In genomic region chr3:123446708-123447537, GRCm38 (mm10) we compare ENCODE assay signal across 8 mouse cellular contexts. TPM values are rescaled to one million over a fixed set of nuclear protein-coding genes. Genes with fewer than 3 reads are reported as not detected.
DNase-seq lines count a peak whose midpoint lies in the region; ATAC-seq and TF ChIP-seq lines count a peak whose summit lies in the region.

Prss12 (plus strand) TSS chr3:123446913.

- peaks cover 64% of the 10 kb centered on the region for H3K27me3 ChIP-seq in erythroblast, embryonic 14.5 days (ENCODE audit: control insufficient read depth)
- peaks cover 7% of the 10 kb centered on the region; the same call in 1 of the 2 replicates for H3K27me3 ChIP-seq in intestine, embryonic 16.5 days (replicated peaks; ENCODE audit: control insufficient read depth, insufficient read depth, low read length)
- H3K27me3 ChIP-seq in midbrain, embryonic 10.5 days (ENCODE audit: low read depth, poor library complexity, severe bottlenecking): peaks cover 64% of the 10 kb centered on the region

- peak; percentile 5 to 20 for DNase-seq in gastrocnemius, postnatal 36 days
- peak; percentile 57 to 76 for DNase-seq in left cerebral cortex, postnatal 36 days (ENCODE audit: low spot score in 2 of 2)
- peak; percentile 60 for DNase-seq in midbrain, embryonic 10.5 days (ENCODE audit: low spot score)
- DNase-seq in right cerebral cortex, postnatal 4 days: peak; percentile 60

- H3K4me2 ChIP-seq in intestine, embryonic 16.5 days (ENCODE audit: low read depth, low read length): peak within 1 kb of the TSS; percentile 100

- TF ChIP-seq CTCF in cortical plate, adult 2 months (IDR thresholded peaks at IDR 0.05; ENCODE audit: extremely low read depth, insufficient read depth, low read length): no peak

- no peaks in the 10 kb centered on the region for H3K36me3 ChIP-seq in erythroblast, embryonic 14.5 days (ENCODE audit: control insufficient read depth)
- H3K36me3 ChIP-seq in intestine, embryonic 16.5 days (ENCODE audit: control insufficient read depth, insufficient read depth, low read length): no peaks in the 10 kb centered on the region
- no peaks in the 10 kb centered on the region for H3K36me3 ChIP-seq in midbrain, embryonic 10.5 days

- no peaks in the 10 kb centered on the region; the same call in 1 of the 2 replicates for H3K4me1 ChIP-seq in erythroblast, embryonic 14.5 days (ENCODE audit: control insufficient read depth)
- H3K4me1 ChIP-seq in cortical plate, adult 2 months (ENCODE audit: control insufficient read depth, insufficient read depth, low read length): no peaks in the 10 kb centered on the region
- H3K4me1 ChIP-seq in intestine, embryonic 16.5 days (ENCODE audit: control insufficient read depth, insufficient read depth, low read length): 0 out of 2 replicates have a peak, but pooled peaks cover 2% of the 10 kb centered on the region
- H3K4me1 ChIP-seq in midbrain, embryonic 10.5 days: peaks cover 22% of the 10 kb centered on the region

- H3K27ac ChIP-seq in cortical plate, adult 2 months (ENCODE audit: insufficient read depth, low read length): no peak within 1 kb of the TSS
- H3K27ac ChIP-seq in intestine, embryonic 16.5 days (ENCODE audit: low read length): no peak within 1 kb of the TSS
- H3K27ac ChIP-seq in midbrain, embryonic 10.5 days (replicated peaks): peak within 1 kb of the TSS; percentile 79

- H3K9ac ChIP-seq in intestine, embryonic 16.5 days (ENCODE audit: low read depth, low read length): peak within 1 kb of the TSS; percentile 78

- peak within 1 kb of the TSS; percentile 29 for H3K4me3 ChIP-seq in erythroblast, embryonic 14.5 days (replicated peaks)
- H3K4me3 ChIP-seq in cortical plate, adult 2 months (ENCODE audit: insufficient read depth, low read length): peak within 1 kb of the TSS; percentile 47
- peak within 1 kb of the TSS; percentile 78 for H3K4me3 ChIP-seq in intestine, embryonic 16.5 days (ENCODE audit: low read length)
- peak within 1 kb of the TSS; percentile 86 for H3K4me3 ChIP-seq in midbrain, embryonic 10.5 days

- ATAC-seq in erythroblast, adult 5-6 weeks (replicated peaks; ENCODE audit: low FRiP score, poor library complexity, severe bottlenecking): no peak
- ATAC-seq in intestine, embryonic 16.5 days: peak; percentile 78

- intact Hi-C loops in gastrocnemius, postnatal 36 days (cut with DNase I): no loop called here
- intact Hi-C loops in left cerebral cortex, postnatal 36 days (cut with DNase I): loop anchor here (5.0 kb wide), 1 partner anchor 60 kb away; no protein-coding TSS in a partner anchor

- no peak for TF ChIP-seq POLR2A in cortical plate, adult 2 months (IDR thresholded peaks at IDR 0.05; ENCODE audit: extremely low read depth, insufficient read depth, low read length)

- under 1% methylated on average over 75 of the region's 84 CpGs for WGBS in intestine, embryonic 16.5 days
- WGBS in midbrain, embryonic 10.5 days: under 1% methylated on average over 82 of the region's 84 CpGs

- H3K9me3 ChIP-seq in erythroblast, embryonic 14.5 days (ENCODE audit: control insufficient read depth, low read length): peaks cover 4% of the 10 kb centered on the region; the same call in 1 of the 2 replicates
- H3K9me3 ChIP-seq in intestine, embryonic 16.5 days (ENCODE audit: control insufficient read depth, low read length): no peaks in the 10 kb centered on the region
- H3K9me3 ChIP-seq in midbrain, embryonic 10.5 days (replicated peaks): no peaks in the 10 kb centered on the region

RNA-seq across cellular contexts. Expression of gene Prss12, which starts in this region (rescaled TPM):
- polyA plus RNA-seq in erythroblast, embryonic 14.5 days (2012): not detected in 2 replicates
- not detected in 2 replicates for total RNA-seq in erythroblast, adult 5-6 weeks (2015; ENCODE audit: low replicate concordance)
- not detected in 2 replicates for total RNA-seq in erythroblast, adult 5-6 weeks (2017; ENCODE audit: low replicate concordance)
- 15.2 and 16.2 TPM in 2 replicates for polyA plus RNA-seq in cortical plate, adult 2 months (2012; rRNA removed)
- under 1 TPM; 0.32 to 0.66 TPM for total RNA-seq in gastrocnemius, postnatal 36 days (2021)
- polyA plus RNA-seq in intestine, embryonic 16.5 days (2015; fragmentation: Nextera tagmentation; extraction: Ambion mirVana): 5.8 and 6.6 TPM in 2 replicates
- total RNA-seq in left cerebral cortex, postnatal 36 days (2021): 10 to 100 TPM; 15.7 to 18.0 TPM
- polyA plus RNA-seq in midbrain, embryonic 10.5 days (2016; fragmentation: Nextera tagmentation; extraction: Ambion mirVana): 5.2 and 6.6 TPM in 2 replicates

Comparison
In these comparisons a context has a peak if more than half of its experiments do, and no peak if none do; other contexts are left out.
1. RNA of gene Prss12 (total RNA-seq): 15.7 to 18.0 TPM in left cerebral cortex, postnatal 36 days; 0.32 to 0.66 TPM in gastrocnemius, postnatal 36 days and not detected in erythroblast, adult 5-6 weeks; every median in the first group is over 10 times any median in the second.
2. Peak in DNase-seq in gastrocnemius, postnatal 36 days; RNA of the gene not detected or under 1 TPM.
3. H3K4me3 ChIP-seq: peak in every context shown above with its lines; median percentile 86 in midbrain, embryonic 10.5 days; 78 in intestine, embryonic 16.5 days; 47 in cortical plate, adult 2 months; 29 in erythroblast, embryonic 14.5 days.
4. DNase-seq: peak in every context shown above with its lines; median percentile 66 in left cerebral cortex, postnatal 36 days; 60 in midbrain, embryonic 10.5 days; 60 in right cerebral cortex, postnatal 4 days; 12 in gastrocnemius, postnatal 36 days.